Mouse (Mus musculus) Patski (cell line): ENCODE data around the gene Med25. TPM values are rescaled to one million over a fixed set of nuclear protein-coding genes. Genes with fewer than 3 reads are reported as not detected.

Experiments used
- ATAC-seq: fragments of 100-300 bp; one replicate; pipeline ENCODE4 v1.8.0; 2021
- CTCF ChIA-PET: fragments of 350-600 bp; sonication (Branson Sonifier 250); formaldehyde crosslinking; loops from one replicate; lab custom pipeline; 2022; ENCODE audit warnings: inconsistent platforms; lab: Charles Lee
- POLR2A ChIA-PET: fragments of 350-600 bp; sonication (Branson Sonifier 250); formaldehyde crosslinking; loops from one replicate; lab custom pipeline; 2022; ENCODE audit warnings: antibody characterized with exemption, inconsistent platforms; lab: Charles Lee
- DNase-seq: peaks from one replicate; pipeline ENCODE4 v3.0.0-alpha.2; 2011; ENCODE audit warnings: low read depth, low spot score
- H3K27me3 ChIP-seq: fragments of 371-371 bp; one replicate; pipeline ENCODE4 v1.5.1; 2021
- CTCF ChIP-seq: fragments of 100-300 bp; IDR thresholded peaks from one replicate; pipeline ENCODE4 v1.5.1; 2021
- in situ Hi-C: fragments of 300-500 bp; cut with MboI; formaldehyde crosslinking; loops from 3 replicates; pipeline ENCODE4 v1.11.1; 2018; ENCODE audit warnings: low pct_unique_long_range_greater_than_20kb, mixed read lengths
- polyA plus RNA-seq: library from polyadenylated mRNA; unstranded; gene quantifications from one replicate; pipeline ENCODE4 v1.2.3, GENCODE M21; 2021

The Med25 gene
- polyA plus RNA-seq, 1 experiment from 2014 or later: 96.8 TPM

- DNase-seq (no peak), ATAC-seq (no peak)
- in situ Hi-C loops: loop anchor here (10.0 kb wide), 1 partner anchor 60 kb away; no protein-coding TSS in a partner anchor
- TF ChIP-seq CTCF: no peak
- ChIA-PET CTCF (interaction anchor here (4.1 kb wide), 1 partner anchor 35 kb away, joined by 15 read pairs; the partner anchor contains the start of gene Ap2a1), POLR2A (no interaction called here)
- no peaks in the 10 kb centered on the region for H3K27me3 ChIP-seq
Measured at GRCm38 (mm10) chr7:44895206-44895592, 2.7 kb upstream of the Med25 start.

- DNase-seq: no peak
- in situ Hi-C loops: loop anchor here (10.0 kb wide), 1 partner anchor 61 kb away; no protein-coding TSS in a partner anchor
- POLR2A ChIA-PET: interaction anchor here (0.6 kb wide), 1 partner anchor 20 kb away, joined by 4 read pairs; no protein-coding TSS in a partner anchor
- CTCF ChIA-PET: interaction anchor here (1.0 to 4.1 kb wide), 2 partner anchors 11 to 36 kb away, joined by 3 to 15 read pairs; partner anchors contain the start of gene Ap2a1
- TF ChIP-seq CTCF: no peak
- H3K27me3 ChIP-seq: no peaks in the 10 kb centered on the region
- ATAC-seq: no peak
Measured at GRCm38 (mm10) chr7:44894175-44894574, 1.7 kb upstream of the Med25 start.

- DNase-seq (no peak), ATAC-seq (no peak)
- in situ Hi-C loops: loop anchor here (10.0 kb wide), 1 partner anchor 62 kb away; no protein-coding TSS in a partner anchor
- CTCF ChIA-PET: interaction anchor here (1.0 kb wide), 1 partner anchor 12 kb away, joined by 3 read pairs; no protein-coding TSS in a partner anchor
- H3K27me3 ChIP-seq: no peaks in the 10 kb centered on the region
- TF ChIP-seq CTCF: no peak
- POLR2A ChIA-PET: interaction anchor here (1.0 kb wide), 1 partner anchor 35 kb away, joined by 3 read pairs; no protein-coding TSS in a partner anchor
Measured at GRCm38 (mm10) chr7:44893197-44893596, 685 bp upstream of the Med25 start.

DNA sequence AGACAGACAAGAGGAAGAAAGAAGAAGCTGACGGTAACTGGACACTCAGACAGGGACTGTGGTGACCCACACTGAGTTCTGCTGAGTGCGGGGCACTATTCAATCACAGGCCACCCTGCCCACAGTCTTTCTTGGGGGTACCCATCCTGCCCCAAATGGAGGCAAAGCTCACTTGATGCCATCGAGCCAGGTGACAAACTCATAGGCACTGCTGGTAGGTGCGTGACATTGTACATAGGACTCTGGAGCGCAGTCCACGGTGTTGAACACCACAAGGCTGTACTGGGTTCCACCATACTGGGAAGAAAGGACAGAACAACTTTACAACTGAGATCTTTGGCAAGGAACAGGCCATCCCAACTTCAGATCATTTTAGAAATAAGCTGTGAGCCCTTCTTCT is 901 bp downstream of the Med25 start:
- H3K27me3 ChIP-seq: no peaks in the 10 kb centered on the region
- CTCF ChIA-PET: interaction anchor here (0.9 to 1.5 kb wide), 3 partner anchors 9 to 64 kb away, joined by 4 read pairs; partner anchors contain the start of gene Ptov1
- ATAC-seq (no peak), DNase-seq (no peak)
- POLR2A ChIA-PET: interaction anchor here (0.9 to 1.5 kb wide), 5 partner anchors 9 to 26 kb away, joined by 3 to 6 read pairs (median 3); partner anchors contain the start of gene Ptov1
- in situ Hi-C loops: loop anchor here (10.0 kb wide), 1 partner anchor 63 kb away; no protein-coding TSS in a partner anchor
- TF ChIP-seq CTCF: no peak

DNA sequence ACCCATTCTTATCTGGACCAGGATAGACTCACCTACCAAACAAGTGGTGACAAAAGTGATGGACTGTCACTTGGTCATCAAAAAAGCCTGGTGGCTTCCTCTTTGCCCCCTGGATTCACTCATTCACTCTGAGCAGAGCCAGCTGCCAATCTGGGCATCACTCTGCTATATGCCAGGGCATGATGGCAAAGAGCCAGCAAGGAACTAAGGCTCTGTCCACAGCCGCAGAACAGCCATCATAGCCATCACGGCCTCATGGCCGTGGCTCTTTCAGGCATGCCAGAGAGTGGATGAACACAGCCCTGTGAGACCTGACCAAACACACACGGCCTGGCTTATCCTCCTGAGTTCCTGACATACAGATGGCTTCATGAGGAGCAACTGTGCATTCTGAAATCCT is 1.8 kb downstream of the Med25 start:
- ATAC-seq (no peak), DNase-seq (no peak)
- in situ Hi-C loops: loop anchor here (10.0 kb wide), 1 partner anchor 64 kb away; no protein-coding TSS in a partner anchor
- no peaks in the 10 kb centered on the region for H3K27me3 ChIP-seq
- ChIA-PET CTCF (no interaction called here), POLR2A (no interaction called here)
- TF ChIP-seq CTCF: no peak

DNA sequence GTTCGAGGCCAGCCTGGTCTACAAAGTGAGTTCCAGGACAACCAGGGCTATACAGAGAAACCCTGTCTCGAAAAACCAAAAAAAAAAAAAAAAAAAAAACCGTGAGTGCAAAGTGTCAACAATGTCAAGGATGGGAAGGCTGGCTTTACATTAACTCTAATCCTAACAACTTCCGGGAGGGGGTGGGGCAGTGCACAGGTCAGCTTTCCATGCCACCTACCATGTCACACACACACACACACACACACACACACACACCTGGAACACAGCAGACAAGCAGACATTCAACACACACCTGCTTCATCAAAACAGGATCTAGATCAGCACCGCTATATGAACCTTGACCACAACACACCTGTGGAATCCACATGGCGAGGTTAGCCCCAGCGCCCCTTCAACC is 2.3 kb downstream of the Med25 start:
- CTCF ChIA-PET: no interaction called here
- DNase-seq: no peak

GRCm38 (mm10) chr7:44888256-44889105 is 4.0 kb downstream of the Med25 start:
- POLR2A ChIA-PET: interaction anchor here (1.1 kb wide), 1 partner anchor 19 kb away, joined by 3 read pairs; the partner anchor contains the start of gene Ptov1
- in situ Hi-C loops: no loop called here

More for the DNA sequence above, 2.3 kb downstream of the Med25 start:
- H3K27me3 ChIP-seq: no peaks in the 10 kb centered on the region
- POLR2A ChIA-PET: no interaction called here
- no peak for TF ChIP-seq CTCF
- no peak for ATAC-seq
- in situ Hi-C loops: loop anchor here (10.0 kb wide), 1 partner anchor 65 kb away; no protein-coding TSS in a partner anchor

GRCm38 (mm10) chr7:44886964-44887363 is 5.5 kb downstream of the Med25 start:
- ATAC-seq: no peak
- in situ Hi-C loops: no loop called here
- no peak for DNase-seq
- TF ChIP-seq CTCF: no peak
- ChIA-PET CTCF (no interaction called here), POLR2A (no interaction called here)
- H3K27me3 ChIP-seq: no peaks in the 10 kb centered on the region

More at GRCm38 (mm10) chr7:44888256-44889105, 4.0 kb downstream of the Med25 start:
- ATAC-seq: peak; percentile 44
- H3K27me3 ChIP-seq: no peaks in the 10 kb centered on the region
- DNase-seq: peak; percentile 44
- TF ChIP-seq CTCF: no peak
- CTCF ChIA-PET: interaction anchor here (1.2 kb wide), 1 partner anchor 36 kb away, joined by 3 read pairs; no protein-coding TSS in a partner anchor

GRCm38 (mm10) chr7:44884637-44885036 is 7.9 kb downstream of the Med25 start:
- DNase-seq: no peak
- CTCF ChIA-PET: interaction anchor here (1.2 kb wide), 1 partner anchor 13 kb away, joined by 3 read pairs; no protein-coding TSS in a partner anchor
- no peak for ATAC-seq
- in situ Hi-C loops: no loop called here
- H3K27me3 ChIP-seq: no peaks in the 10 kb centered on the region
- TF ChIP-seq CTCF: no peak
- POLR2A ChIA-PET: no interaction called here

- POLR2A ChIA-PET: interaction anchor here (1.2 kb wide), 1 partner anchor 9 kb away, joined by 3 read pairs; no protein-coding TSS in a partner anchor
Measured at GRCm38 (mm10) chr7:44883036-44883435, 9.5 kb downstream of the Med25 start.

More at GRCm38 (mm10) chr7:44883036-44883435, 9.5 kb downstream of the Med25 start:
- no peak for TF ChIP-seq CTCF
- ATAC-seq (no peak), DNase-seq (no peak)
- CTCF ChIA-PET: interaction anchor here (0.9 to 1.5 kb wide), 2 partner anchors 9 to 12 kb away, joined by 3 to 4 read pairs; no protein-coding TSS in a partner anchor
- no peaks in the 10 kb centered on the region for H3K27me3 ChIP-seq
- in situ Hi-C loops: no loop called here
